Mouse (Mus musculus) hindbrain, postnatal 0 days (tissue): ENCODE results near the gene Ap4e1. TPM values are rescaled to one million over a fixed set of nuclear protein-coding genes. Genes with fewer than 3 reads are reported as not detected.

Experiments used
- ATAC-seq: fragments of 200-750 bp; cut with Nextera tagmentation; 2 replicates; pipeline ENCODE4 v1.8.0; 2017; ENCODE audit warnings: mild to moderate bottlenecking, moderate TSS enrichment, moderate library complexity
- DNase-seq: peaks from one replicate; pipeline ENCODE4 v3.0.0-alpha.2; 2015; ENCODE audit warnings: low spot score
- H3K27ac ChIP-seq: fragments of 300-500 bp; sonication (generic); 2 replicates; pipeline ENCODE4 v1.5.1; 2014; ENCODE audit warnings: mild to moderate bottlenecking
- H3K27me3 ChIP-seq: fragments of 300-500 bp; sonication (generic); 2 replicates; pipeline ENCODE4 v1.6.1; 2014; ENCODE audit warnings: low read length, mixed read lengths; ENCODE audit not compliant: insufficient read depth
- H3K36me3 ChIP-seq: fragments of 300-500 bp; sonication (generic); 2 replicates; pipeline ENCODE4 v1.6.1; 2014; ENCODE audit warnings: low read length, mixed read lengths; ENCODE audit not compliant: insufficient read depth
- H3K4me1 ChIP-seq: fragments of 300-500 bp; sonication (generic); 2 replicates; pipeline ENCODE4 v1.6.1; 2014; ENCODE audit warnings: antibody characterized with exemption, low read length, mixed read lengths; ENCODE audit not compliant: insufficient read depth
- H3K4me2 ChIP-seq: fragments of 300-500 bp; sonication (generic); 2 replicates; pipeline ENCODE4 v1.6.1; 2014; ENCODE audit warnings: low read depth, mild to moderate bottlenecking, low read length, moderate library complexity, mixed read lengths
- H3K4me3 ChIP-seq: fragments of 300-500 bp; sonication (generic); 2 replicates; pipeline ENCODE4 v1.5.1; 2014; ENCODE audit warnings: low read length
- H3K9ac ChIP-seq: fragments of 300-500 bp; sonication (generic); replicated peaks from 2 replicates; pipeline ENCODE4 v1.6.1; 2014; ENCODE audit warnings: mild to moderate bottlenecking, low read length, moderate library complexity, mixed read lengths
- H3K9me3 ChIP-seq: fragments of 300-500 bp; sonication (generic); 2 replicates; pipeline ENCODE4 v1.6.1; 2016; ENCODE audit warnings: low read length, mixed read lengths
- CTCF ChIP-seq: IDR thresholded peaks from 2 replicates; pipeline ENCODE4 v1.5.1; 2016; ENCODE audit warnings: antibody characterized with exemption, control low read depth, low read depth
- WGBS: fragments of 180-500 bp; shearing (Covaris S2); extraction: QIAGEN DNeasy Blood & Tissue Kit; methylation state at CpG from one replicate; pipeline ENCODE4 v1.1.7; 2014; 5-methylcytosine and 5-hydroxymethylcytosine counted together
- polyA plus RNA-seq: library from polyadenylated mRNA; unstranded; fragments of >200 nt; fragmentation: Nextera tagmentation; extraction: Ambion mirVana; gene quantifications from 2 replicates; pipeline ENCODE4 v1.2.1, GENCODE M21; 2015
- total RNA-seq: library from RNA; depleted of rRNA; stranded (reverse); fragments of >200 nt; gene quantifications from 2 replicates; pipeline ENCODE4 v1.2.3, GENCODE M21; 2014

Gene Ap4e1
- total and polyA plus RNA-seq, 2 experiments from 2014 or later, result 5.9 to 10.1 TPM

DNA sequence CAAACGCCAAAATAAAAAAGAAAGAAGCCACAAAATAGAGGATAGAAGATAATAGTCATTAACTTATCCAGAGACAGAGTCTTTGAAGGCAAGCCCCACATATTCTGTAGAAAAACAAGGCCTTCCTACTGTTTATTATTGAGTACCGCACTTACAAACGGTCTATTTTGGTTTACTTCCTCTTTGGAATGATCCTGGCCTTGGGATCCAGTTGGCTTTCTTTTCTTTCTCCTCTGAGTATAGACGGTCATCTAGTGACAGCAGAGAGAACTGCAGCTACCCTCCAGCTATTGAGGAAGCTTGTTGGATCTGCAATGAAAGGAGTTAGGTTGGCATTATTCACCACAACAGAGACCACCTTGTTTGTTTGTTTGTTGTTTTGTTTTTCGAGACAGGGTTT, 11.8 kb upstream of the Ap4e1 start:
- Histone ChIP-seq H3K4me3 (no peak overlapping the region), H3K27ac (no peak overlapping the region), H3K9me3 (no peaks in the 10 kb centered on the region), H3K4me1 (no peaks in the 10 kb centered on the region), H3K36me3 (no peaks in the 10 kb centered on the region), H3K4me2 (peak overlapping the region; percentile 30; the same call in 1 of the 2 replicates), H3K9ac (no peak overlapping the region), H3K27me3 (no peaks in the 10 kb centered on the region)
- DNase-seq, result peak; percentile 84
- ATAC-seq, result peak; percentile 40; the same call in 1 of the 2 replicates
- peak; percentile 91 for TF ChIP-seq CTCF
- WGBS, result 18% methylated on average over 5 of the region's 5 CpGs

DNA sequence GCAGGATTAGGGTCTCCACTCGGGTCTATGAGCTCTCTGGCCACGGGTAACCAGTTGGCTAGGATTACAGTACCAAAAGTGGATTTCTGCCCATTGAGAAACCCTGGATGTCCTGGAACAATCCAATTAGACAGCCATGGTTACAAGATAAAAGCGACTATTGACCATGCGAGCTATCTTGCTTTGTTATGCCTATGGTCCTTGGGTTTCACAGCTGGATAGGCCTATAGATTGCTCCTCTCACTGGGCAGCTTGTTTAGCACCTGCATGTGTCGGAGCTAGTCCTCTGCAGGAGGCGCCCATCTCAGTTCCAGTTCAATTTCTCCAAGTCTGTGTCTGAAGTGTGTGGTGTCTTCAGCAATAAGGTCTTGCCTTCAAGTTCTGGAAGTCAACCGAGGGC, 10.3 kb upstream of the Ap4e1 start:
- H3K36me3 ChIP-seq, result no peaks in the 10 kb centered on the region
- ATAC-seq, result no peak
- no peak overlapping the region for H3K4me3 ChIP-seq
- no peaks in the 10 kb centered on the region for H3K4me1 ChIP-seq
- H3K4me2 ChIP-seq, result no peak overlapping the region
- no peaks in the 10 kb centered on the region for H3K9me3 ChIP-seq
- WGBS, result 60% methylated on average over 7 of the region's 7 CpGs
- H3K27ac ChIP-seq, result no peak overlapping the region
- no peak for TF ChIP-seq CTCF
- no peak overlapping the region for H3K9ac ChIP-seq
- DNase-seq, result no peak
- H3K27me3 ChIP-seq, result no peaks in the 10 kb centered on the region

DNA sequence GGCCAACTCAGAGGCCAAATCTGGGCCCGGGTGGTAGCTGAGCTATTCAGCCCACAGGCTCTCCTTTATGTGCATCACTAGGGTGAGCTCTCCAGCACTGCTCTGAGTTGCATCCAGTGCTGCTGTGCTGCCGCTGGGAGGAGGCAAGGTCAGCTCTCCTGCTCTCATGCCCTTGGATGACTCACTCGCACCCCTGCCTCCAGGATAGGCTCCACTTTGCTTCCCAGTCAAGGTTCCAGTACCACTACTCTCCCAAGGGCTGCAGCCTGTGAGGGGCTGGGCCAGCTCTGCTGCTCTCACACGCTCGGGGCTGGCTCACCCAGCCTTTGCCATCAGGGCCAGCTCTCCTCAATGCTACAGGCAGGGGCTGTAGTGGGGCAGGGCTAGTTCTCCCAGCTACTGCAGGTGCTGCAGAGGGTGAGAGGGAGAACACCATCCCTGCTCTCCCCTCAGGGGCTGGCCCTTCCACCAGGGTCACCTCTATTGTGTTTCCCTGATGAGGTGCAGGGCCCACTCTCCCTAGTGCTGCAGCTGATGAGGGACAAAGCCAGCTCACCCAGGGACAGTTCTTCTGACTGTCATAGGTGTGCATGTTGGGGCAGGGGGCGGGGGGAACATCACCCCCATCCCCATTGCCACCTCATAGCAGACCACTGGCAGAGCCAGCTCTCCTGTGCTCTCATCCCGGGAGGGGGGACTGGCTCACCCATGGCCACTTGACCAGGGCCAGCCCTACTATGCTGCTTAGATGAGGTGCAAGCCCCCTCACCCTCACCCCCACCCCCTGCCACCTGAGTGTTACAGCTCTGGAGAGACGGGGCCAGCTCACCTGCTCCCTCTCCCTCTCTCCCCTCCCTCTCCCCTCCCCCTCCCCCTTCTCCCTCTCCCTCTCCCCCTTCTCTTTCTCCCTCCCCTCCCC, 7.9 kb upstream of the Ap4e1 start:
- no peak for ATAC-seq
- Histone ChIP-seq H3K27me3 (no peaks in the 10 kb centered on the region), H3K4me2 (no peak overlapping the region), H3K4me1 (no peaks in the 10 kb centered on the region), H3K27ac (no peak overlapping the region), H3K36me3 (no peaks in the 10 kb centered on the region), H3K9me3 (no peaks in the 10 kb centered on the region), H3K4me3 (no peak overlapping the region), H3K9ac (no peak overlapping the region)
- DNase-seq, result no peak
- TF ChIP-seq CTCF, result no peak
- 72% methylated on average over 8 of the region's 8 CpGs for WGBS

DNA sequence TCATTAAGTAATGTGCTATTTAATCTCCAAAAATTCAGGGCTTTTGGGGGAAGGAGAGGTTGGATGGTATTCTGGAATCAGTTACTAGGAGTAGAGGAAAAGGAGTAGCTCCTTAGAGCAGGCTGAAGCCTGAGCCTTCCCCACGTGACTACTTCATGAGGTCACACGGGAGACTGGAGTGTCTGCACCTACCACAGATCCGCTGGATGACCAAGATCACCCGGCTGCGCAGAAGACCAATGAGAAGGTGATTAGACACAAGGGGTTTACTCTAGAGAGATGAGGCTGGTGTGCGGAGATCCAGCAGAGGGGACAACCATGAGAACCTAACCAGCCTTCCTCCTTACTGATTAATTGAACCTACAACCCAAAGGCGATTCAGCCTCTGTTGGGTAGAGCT, 4.5 kb upstream of the Ap4e1 start:
- no peaks in the 10 kb centered on the region for H3K36me3 ChIP-seq
- no peaks in the 10 kb centered on the region for H3K27me3 ChIP-seq
- DNase-seq, result no peak
- ATAC-seq, result no peak
- no peak overlapping the region for H3K27ac ChIP-seq
- H3K4me2 ChIP-seq, result no peak overlapping the region
- no peak overlapping the region for H3K4me3 ChIP-seq
- no peaks in the 10 kb centered on the region for H3K4me1 ChIP-seq
- TF ChIP-seq CTCF, result no peak
- WGBS, result 88% methylated on average over 7 of the region's 7 CpGs
- no peaks in the 10 kb centered on the region for H3K9me3 ChIP-seq
- H3K9ac ChIP-seq, result no peak overlapping the region

DNA sequence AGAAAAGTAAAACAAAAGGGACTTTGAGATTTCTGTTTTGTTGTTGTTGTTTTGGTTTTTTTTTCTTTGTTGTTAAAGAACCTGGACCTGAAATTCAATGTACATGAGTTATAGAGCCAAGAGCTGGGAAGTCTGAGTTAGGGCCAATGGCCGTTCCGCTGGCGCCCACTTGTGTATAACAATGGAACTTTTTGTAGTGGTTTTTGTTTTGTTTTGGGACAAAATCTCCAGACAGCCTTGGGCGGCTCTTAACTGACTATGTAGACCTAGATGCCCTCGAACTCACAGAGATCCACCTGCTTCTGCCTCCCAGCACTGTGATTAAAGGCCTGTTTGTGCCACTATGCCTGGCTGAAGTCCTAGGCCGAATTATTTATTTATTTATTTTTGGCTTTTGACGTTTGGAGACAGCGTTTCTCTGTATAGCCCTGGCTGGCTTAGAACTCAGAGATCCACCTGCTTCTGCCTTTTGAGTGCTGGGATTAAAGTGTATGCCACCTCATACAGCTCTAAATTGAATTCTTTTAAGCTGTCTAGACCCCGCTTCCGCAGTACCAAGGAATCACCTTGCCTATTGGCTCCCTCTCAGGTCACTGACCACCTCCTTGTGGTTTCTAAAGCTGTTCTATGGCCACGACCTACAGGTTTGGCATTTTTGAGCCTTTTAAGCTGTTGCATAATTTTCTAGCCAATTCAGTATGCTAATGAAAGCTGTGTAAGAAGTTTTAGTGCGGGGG, 1.7 kb upstream of the Ap4e1 start:
- H3K4me3 ChIP-seq, result 0 out of 2 replicates have a peak overlapping the region, but pooled peaks have one; percentile 7
- 40% methylated on average over 12 of the region's 12 CpGs for WGBS
- no peak for ATAC-seq
- peak; percentile 68 for TF ChIP-seq CTCF
- H3K4me2 ChIP-seq, result 0 out of 2 replicates have a peak overlapping the region, but pooled peaks have one; percentile 24
- no peak overlapping the region for H3K9ac ChIP-seq
- H3K27ac ChIP-seq, result no peak overlapping the region
- no peaks in the 10 kb centered on the region for H3K9me3 ChIP-seq
- peak; percentile 72 for DNase-seq
- H3K36me3 ChIP-seq, result peaks cover 4% of the 10 kb centered on the region; the same call in 1 of the 2 replicates
- H3K27me3 ChIP-seq, result no peaks in the 10 kb centered on the region
- 0 out of 2 replicates have a peak, but pooled peaks cover 3% of the 10 kb centered on the region for H3K4me1 ChIP-seq

DNA sequence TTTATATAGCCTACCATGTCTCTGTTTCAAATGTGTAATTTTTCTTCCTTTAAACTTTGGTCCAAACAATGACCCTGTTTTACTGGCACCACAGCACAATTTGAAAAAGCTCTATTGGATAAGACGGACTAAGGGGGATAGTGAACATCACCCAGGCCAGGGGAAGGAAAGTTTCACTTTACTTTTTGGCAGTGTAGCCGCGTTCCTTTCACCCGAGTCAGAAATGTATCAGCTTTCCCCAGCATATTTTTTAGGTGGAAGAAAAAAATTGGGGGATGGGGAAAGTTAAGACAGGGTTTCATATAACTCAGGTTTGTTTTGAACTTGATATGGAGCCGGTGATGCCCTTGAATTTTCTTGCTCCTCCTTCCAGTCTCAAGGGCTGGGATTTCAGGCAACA, 1.0 kb upstream of the Ap4e1 start:
- H3K36me3 ChIP-seq, result peaks cover 10% of the 10 kb centered on the region
- ATAC-seq (no peak), DNase-seq (no peak)
- H3K27me3 ChIP-seq, result no peaks in the 10 kb centered on the region
- 0 out of 2 replicates have a peak, but pooled peaks cover 3% of the 10 kb centered on the region for H3K4me1 ChIP-seq
- H3K9me3 ChIP-seq, result no peaks in the 10 kb centered on the region
- TF ChIP-seq CTCF, result no peak
- no peak overlapping the region for H3K4me2 ChIP-seq
- H3K9ac ChIP-seq, result no peak overlapping the region
- H3K4me3 ChIP-seq, result no peak overlapping the region
- H3K27ac ChIP-seq, result no peak overlapping the region
- WGBS, result 85% methylated on average over 5 of the region's 5 CpGs
